Mouse (Mus musculus) erythroblast, embryonic 14.5 days (primary cell): ENCODE results near the gene H2-M10.4. TPM values are rescaled to one million over a fixed set of nuclear protein-coding genes. Genes with fewer than 3 reads are reported as not detected.

Experiments
- H3K27me3 ChIP-seq: 2 replicates; pipeline ENCODE4 v1.6.1; 2012; ENCODE audit warnings: inconsistent platforms; ENCODE audit not compliant: control insufficient read depth
- H3K36me3 ChIP-seq: 2 replicates; pipeline ENCODE4 v1.6.1; 2012; ENCODE audit warnings: mild to moderate bottlenecking, inconsistent platforms; ENCODE audit not compliant: control insufficient read depth
- H3K4me1 ChIP-seq: 2 replicates; pipeline ENCODE4 v1.6.1; 2012; ENCODE audit warnings: inconsistent platforms; ENCODE audit not compliant: control insufficient read depth
- H3K4me3 ChIP-seq: replicated peaks from 2 replicates; pipeline ENCODE3; 2012; ENCODE audit warnings: moderate library complexity, mild to moderate bottlenecking, inconsistent platforms
- H3K9me3 ChIP-seq: 2 replicates; pipeline ENCODE4 v1.6.1; 2012; ENCODE audit warnings: low read length, inconsistent platforms, mixed read lengths; ENCODE audit not compliant: control insufficient read depth
- GATA1 ChIP-seq: IDR thresholded peaks from 2 replicates; pipeline ENCODE4 v1.6.1; 2012; ENCODE audit warnings: low read length, inconsistent platforms, mixed read lengths
- TAL1 ChIP-seq: IDR thresholded peaks from 3 replicates; pipeline ENCODE4 v1.6.1; 2012; ENCODE audit warnings: low read length, inconsistent platforms, mixed read lengths
- polyA plus RNA-seq: library from polyadenylated mRNA; stranded (reverse); fragments of >175 nt; gene quantifications from 2 replicates; pipeline ENCODE4 v1.2.3, GENCODE M21; 2012

The H2-M10.4 gene
- polyA plus RNA-seq, 1 experiment = not detected

DNA sequence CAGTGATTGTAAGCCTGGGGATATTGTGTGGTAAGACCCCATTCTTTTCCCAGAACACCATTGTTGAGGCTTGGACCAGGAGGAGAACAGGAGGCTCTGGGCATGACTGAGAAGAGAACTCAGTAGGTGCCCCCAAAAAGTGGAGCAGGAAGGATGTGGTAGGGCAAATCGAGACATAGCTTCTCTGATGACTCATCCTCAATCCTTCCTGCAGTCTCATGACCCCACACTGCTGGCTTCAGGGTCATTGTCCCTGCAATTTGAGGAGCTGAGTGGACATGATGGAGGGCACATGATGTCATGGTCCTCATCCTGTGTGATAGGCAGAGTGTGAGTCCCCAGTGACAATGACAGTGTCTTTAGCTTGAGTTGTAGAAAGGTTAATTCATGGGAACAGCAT lies 46.7 kb downstream of the H2-M10.4 start:
- H3K9me3 ChIP-seq = no peaks in the 10 kb centered on the region
- TF ChIP-seq GATA1 (no peak), TAL1 (no peak)
- no peaks in the 10 kb centered on the region for H3K36me3 ChIP-seq
- H3K27me3 ChIP-seq = no peaks in the 10 kb centered on the region
- no peaks in the 10 kb centered on the region for H3K4me1 ChIP-seq
- H3K4me3 ChIP-seq = no peak overlapping the region

DNA sequence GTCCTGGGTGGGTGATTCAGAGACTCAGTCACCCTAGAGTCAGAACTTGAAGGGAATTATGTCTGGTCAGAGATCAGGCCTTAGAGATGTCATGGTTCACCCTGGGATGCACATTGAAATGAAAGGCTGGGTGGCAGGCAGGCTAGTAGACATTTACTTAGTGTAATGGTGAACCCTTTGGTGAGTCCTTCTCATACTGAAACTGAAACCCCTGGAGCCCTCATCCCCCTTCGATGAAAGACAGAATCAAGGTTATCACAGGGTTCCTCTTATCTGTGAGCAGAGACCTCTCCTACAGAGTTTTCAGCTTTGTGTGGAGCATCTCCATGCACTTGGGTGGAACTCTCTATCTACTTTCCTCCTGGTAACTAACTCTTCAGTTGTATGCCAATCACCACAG lies 47.8 kb downstream of the H2-M10.4 start:
- no peaks in the 10 kb centered on the region for H3K9me3 ChIP-seq
- no peaks in the 10 kb centered on the region for H3K36me3 ChIP-seq
- H3K4me1 ChIP-seq = no peaks in the 10 kb centered on the region
- H3K27me3 ChIP-seq = no peaks in the 10 kb centered on the region
- no peak for TF ChIP-seq GATA1
- no peak overlapping the region for H3K4me3 ChIP-seq

Other genes starting within 250 kb of the H2-M10.4 start
- gene Rpp21, start 204.3 kb downstream of the H2-M10.4 start, polyA plus RNA-seq = 13.4 and 19.7 TPM in 2 replicates
- gene Trim39, start 190.1 kb downstream of the H2-M10.4 start, polyA plus RNA-seq = 0.67 and 0.87 TPM in 2 replicates
- not detected in 2 replicates for gene H2-M10.2, start 175.8 kb downstream of the H2-M10.4 start, polyA plus RNA-seq
- gene H2-M10.1, start 136.2 kb downstream of the H2-M10.4 start, polyA plus RNA-seq = not detected in 2 replicates
- gene H2-M10.3, start 93.9 kb downstream of the H2-M10.4 start, polyA plus RNA-seq = not detected in 2 replicates
- gene H2-M11, start 84.7 kb upstream of the H2-M10.4 start, polyA plus RNA-seq = not detected in 2 replicates
- not detected in 2 replicates for gene H2-M9, start 180.3 kb upstream of the H2-M10.4 start, polyA plus RNA-seq
- not detected in 2 replicates for gene H2-M1, start 209.9 kb upstream of the H2-M10.4 start, polyA plus RNA-seq